Mouse (Mus musculus): Measurements from ENCODE around the gene Otc. TPM values are rescaled to one million over a fixed set of nuclear protein-coding genes. Genes with fewer than 3 reads are reported as not detected.

Otc gene
- total RNA-seq (2022): under 1 TPM in 1 of 4 experiments, not detected in 3; 0.11 TPM

- DNase-seq (ENCODE audit: low spot score): no peak
These were observed at the start of gene Otc for GRCm38 (mm10) chrX:10251852-10252504. Gene Otc, plus strand, starts transcription at chrX:10252305.

DNA sequence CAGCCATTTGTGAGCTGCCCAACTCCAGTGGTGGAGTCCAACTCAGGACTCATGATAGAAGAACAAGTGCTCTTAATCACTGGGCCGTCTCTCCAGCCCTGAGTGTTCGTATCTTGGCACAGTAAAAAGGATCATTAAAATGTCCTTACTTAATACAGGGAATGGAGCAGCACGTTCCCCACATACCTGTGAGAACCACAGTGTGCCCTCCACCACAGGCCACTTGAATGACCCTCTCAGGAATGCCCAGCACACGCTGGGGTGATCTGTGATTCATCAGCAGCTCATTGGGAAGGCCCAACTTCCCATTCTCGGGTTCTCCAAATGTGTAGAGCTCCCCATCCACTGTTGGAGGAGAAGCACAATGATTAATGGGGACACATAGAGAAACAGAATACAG lies 46.2 kb upstream of the Otc start:
- DNase-seq (ENCODE audit: low spot score): no peak

DNA sequence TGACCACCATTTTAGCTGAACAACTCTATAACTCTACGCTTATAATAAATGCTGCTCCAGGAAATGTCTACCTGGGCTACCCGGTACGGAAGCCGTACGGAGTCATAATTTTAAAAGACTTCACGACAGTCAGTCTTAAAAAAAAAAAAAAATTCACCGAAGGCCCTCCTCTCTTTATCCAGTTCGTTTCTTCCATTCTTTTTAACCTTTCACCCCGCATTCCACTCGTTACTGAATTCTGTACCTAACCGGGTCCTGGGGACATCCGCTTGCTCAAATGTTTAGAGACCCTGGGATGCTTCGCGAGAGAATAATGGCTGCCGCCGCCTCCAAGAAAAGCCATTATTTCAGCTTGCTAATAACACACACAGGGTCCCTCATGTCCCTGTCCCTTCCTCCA lies 36.1 kb upstream of the Otc start:
- no peak for DNase-seq (ENCODE audit: low spot score)

GRCm38 (mm10) chrX:10216410-10216949 lies 35.6 kb upstream of the Otc start, which contains the start of gene Rpgr:
Gene Rpgr, minus strand, starts transcription at chrX:10216920.
- peak; percentile 90 for DNase-seq (ENCODE audit: low spot score)

- DNase-seq (ENCODE audit: low spot score): peak; percentile 19
These were observed 32.8 kb upstream of the Otc start for GRCm38 (mm10) chrX:10219281-10219680.

DNA sequence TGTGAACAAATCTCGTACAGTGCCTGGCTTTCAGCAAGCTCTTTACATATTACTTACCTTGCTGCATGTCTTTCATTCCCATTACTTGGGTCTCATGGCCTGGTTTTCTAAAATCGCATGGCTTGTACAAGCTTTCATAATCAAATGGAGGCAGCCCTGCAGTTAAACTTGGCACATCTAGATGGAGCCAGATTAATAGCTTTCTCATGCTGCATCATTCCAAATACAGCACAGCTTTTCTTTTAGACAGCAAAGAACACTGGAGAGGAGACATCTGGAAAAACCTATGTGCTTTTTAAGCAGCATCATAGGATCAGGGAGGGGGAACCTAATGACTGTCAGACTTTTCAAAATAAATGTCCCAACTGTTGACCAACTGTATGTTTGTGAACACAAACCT lies 19.1 kb upstream of the Otc start:
- DNase-seq (ENCODE audit: low spot score): no peak

DNA sequence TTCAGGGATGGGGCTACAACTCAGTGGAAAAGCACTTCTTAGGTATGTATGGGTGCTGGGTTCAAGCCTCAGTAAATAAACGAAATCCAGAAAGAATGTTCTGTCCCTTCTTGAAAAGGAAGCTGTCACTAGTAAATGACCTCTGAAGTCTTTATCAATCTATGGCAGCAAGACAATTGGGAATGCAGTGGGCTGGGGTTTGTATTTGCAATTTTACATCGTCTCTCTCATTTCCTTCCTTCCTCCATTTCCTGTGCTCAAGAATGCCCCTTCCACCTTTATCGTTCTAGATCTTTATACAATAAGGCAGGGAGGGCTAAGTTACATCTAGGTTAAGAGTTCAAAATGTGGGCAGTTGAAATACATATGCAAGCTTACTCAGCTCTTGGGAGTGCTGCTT lies 17.5 kb upstream of the Otc start:
- DNase-seq (ENCODE audit: low spot score): no peak

DNA sequence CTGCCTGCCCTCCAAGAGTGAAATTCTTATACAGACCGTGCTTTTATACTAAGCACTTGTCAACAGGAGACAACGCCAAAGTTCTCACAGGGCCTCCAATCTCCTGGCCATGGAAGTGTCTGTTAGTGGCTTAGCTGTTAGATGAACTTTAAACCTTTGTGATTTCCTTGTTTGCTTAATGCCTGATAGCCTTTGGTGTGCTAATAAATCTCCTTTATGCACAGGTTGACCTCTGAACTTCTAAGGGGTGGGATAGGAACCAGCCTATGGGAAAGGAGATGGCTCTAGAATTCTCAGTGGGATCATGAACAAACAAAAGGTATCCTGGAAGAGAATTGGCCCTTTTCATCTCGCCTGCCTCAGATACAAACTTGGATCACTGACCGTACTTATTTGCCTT lies 12.6 kb upstream of the Otc start:
- no peak for DNase-seq (ENCODE audit: low spot score)

DNA sequence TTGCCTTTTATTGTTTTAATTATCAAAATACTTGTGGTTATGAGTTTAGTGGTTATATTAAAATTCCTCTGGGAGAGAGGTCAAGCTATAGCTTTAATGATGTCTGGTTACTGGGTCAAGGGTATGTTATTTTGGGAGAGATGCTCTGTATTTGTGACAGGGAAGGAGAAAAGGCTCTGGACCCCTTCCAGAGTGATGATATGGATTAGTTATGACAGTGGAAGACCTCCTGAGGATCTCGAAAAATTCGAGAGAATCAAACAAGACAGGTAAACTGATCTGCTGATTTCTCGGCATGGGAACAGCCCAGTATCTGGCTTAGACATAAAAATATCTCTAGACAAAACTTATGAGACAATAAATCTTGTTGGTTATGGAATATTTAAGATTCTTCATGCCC lies 8.2 kb upstream of the Otc start:
- DNase-seq (ENCODE audit: low spot score): no peak

- DNase-seq (ENCODE audit: low spot score): no peak
These were observed 748 bp upstream of the Otc start for GRCm38 (mm10) chrX:10251357-10251756.

DNA sequence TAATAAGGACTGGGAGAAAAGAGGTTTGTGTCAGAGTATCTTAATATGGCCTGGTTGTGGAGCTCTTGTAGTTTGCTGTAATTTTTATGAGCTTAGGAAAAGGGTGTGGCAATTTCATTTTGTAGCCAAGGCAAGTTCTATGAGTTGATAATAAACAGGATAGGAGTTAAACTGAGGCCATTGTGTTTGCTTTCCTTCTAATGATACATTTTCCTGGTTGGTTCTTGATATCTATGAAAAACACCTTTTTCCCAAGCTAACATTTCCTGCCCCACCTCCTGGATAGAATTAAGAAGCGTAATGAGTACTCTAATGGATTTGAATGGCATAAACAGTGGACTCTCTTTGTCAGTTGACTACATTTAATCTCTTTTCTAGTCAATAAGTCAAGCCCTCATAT lies 5.7 kb downstream of the Otc start:
- DNase-seq (ENCODE audit: low spot score): peak; percentile 50

DNA sequence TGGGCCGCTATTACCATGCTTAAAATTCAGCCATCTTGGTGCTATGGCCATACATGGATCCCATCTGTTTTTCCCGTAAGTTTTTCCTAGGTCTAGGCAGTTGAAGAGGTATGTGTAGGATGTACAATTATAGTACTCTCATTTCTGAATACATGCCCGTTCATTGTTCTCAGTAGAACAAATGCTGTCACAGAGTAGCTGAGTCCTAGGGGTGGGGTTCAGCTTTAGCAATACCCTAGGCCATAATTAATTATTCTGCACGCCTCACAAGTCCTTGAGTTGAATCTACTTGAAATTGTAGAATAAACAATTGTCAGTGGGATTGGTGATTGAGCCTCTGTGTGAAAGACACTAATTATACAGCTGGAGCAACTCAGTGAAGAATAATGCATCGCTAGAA lies 6.2 kb downstream of the Otc start:
- peak; percentile 22 for DNase-seq (ENCODE audit: low spot score)

DNA sequence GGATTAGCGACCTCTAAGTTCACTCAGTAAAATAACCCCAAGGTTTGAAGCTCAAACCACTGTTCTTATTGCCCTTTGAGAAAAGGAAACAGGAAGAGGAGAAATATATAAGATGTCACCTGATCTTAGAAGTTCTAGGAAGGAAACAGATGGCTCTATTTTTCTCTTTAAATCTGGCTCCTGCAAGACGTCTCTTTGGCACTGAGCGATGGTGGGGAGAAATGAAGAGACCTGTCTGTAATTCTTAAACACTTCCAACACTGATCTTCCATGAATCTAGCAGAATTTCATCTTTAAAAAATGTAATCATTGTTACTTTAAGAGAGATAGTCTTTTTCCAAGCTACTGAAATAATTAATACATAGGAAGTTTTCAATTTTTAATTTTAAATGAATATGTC lies 16.2 kb downstream of the Otc start:
- DNase-seq (ENCODE audit: low spot score): no peak

- DNase-seq (ENCODE audit: low spot score): no peak
These were observed 16.8 kb downstream of the Otc start for GRCm38 (mm10) chrX:10268761-10269437.

GRCm38 (mm10) chrX:10297341-10297740 lies 45.2 kb downstream of the Otc start:
- no peak for DNase-seq (ENCODE audit: low spot score)

DNA sequence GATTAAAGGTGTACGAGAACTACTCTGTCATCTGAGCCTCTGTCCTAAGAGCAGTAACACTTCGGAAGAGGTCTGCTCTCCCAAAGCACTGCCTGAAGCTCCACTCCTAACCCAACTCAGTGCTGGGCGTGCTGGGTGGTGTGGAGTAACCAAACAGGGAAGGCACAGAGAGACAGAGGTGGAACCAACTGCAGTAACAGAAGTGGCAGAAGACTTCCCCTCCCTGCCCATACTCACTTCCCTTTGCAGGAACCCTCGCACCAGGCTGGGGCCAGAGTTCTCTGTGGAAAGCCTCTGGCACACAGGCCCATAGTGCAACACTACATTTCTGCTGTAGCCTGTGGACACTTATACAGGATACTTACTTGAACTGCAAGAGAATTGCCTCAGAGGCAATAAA lies 66.1 kb downstream of the Otc start:
- DNase-seq (ENCODE audit: low spot score): no peak

GRCm38 (mm10) chrX:10330246-10330645 lies 78.1 kb downstream of the Otc start:
- peak; percentile 28 for DNase-seq (ENCODE audit: low spot score)

DNA sequence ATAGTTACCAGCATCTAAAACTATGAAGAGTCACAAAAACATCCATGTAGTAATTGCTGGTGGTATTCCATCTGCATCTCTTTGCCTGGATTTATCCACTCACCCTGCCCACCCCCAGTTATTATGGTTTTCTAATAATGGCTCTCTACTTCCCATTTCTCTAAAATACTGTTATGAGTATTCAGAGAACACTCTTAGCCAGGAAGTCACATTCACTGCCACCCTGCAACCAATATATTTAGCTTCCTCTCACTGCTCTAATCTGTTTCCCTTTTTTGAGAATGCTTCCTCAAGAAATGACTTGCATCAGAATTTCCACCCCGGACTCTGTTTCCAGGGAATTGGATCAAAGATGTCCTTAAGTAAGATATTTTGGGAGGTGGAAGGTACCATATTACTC lies 79.6 kb downstream of the Otc start:
- peak; percentile 24 for DNase-seq (ENCODE audit: low spot score)

- no peak for DNase-seq (ENCODE audit: low spot score)
These were observed 84.7 kb downstream of the Otc start for GRCm38 (mm10) chrX:10336816-10337215.

GRCm38 (mm10) chrX:10355867-10356266 lies 103.8 kb downstream of the Otc start:
- no peak for DNase-seq (ENCODE audit: low spot score)
